Mouse (Mus musculus): ENCODE data around the gene Ss18l1.

The Ss18l1 gene

GRCm38 (mm10) chr2:180042256-180042857, at the start of gene Ss18l1, which contains the start of gene Psma7:
TSS of gene Ss18l1 (plus strand) at chr2:180042509.
TSS of gene Psma7 (minus strand) at chr2:180042433.
- peak; percentile 87 for ATAC-seq (ENCODE audit: insufficient number of reproducible peaks, low FRiP score, low TSS enrichment)

- ATAC-seq (ENCODE audit: insufficient number of reproducible peaks, low FRiP score, low TSS enrichment) = no peak
Measured at GRCm38 (mm10) chr2:179993071-179993470, 49.2 kb upstream of the Ss18l1 start.

- ATAC-seq (ENCODE audit: insufficient number of reproducible peaks, low FRiP score, low TSS enrichment) = no peak
Measured at GRCm38 (mm10) chr2:179998431-179998830, 43.9 kb upstream of the Ss18l1 start.

- ATAC-seq (ENCODE audit: insufficient number of reproducible peaks, low FRiP score, low TSS enrichment) = no peak
Measured at GRCm38 (mm10) chr2:180001635-180002034, 40.7 kb upstream of the Ss18l1 start.

- no peak for ATAC-seq (ENCODE audit: insufficient number of reproducible peaks, low FRiP score, low TSS enrichment)
Measured at GRCm38 (mm10) chr2:180005656-180006351, 36.5 kb upstream of the Ss18l1 start.

- ATAC-seq (ENCODE audit: insufficient number of reproducible peaks, low FRiP score, low TSS enrichment) = no peak
Measured at GRCm38 (mm10) chr2:180006352-180007017, 35.8 kb upstream of the Ss18l1 start.

GRCm38 (mm10) chr2:180010686-180011085, 31.6 kb upstream of the Ss18l1 start:
- ATAC-seq (ENCODE audit: insufficient number of reproducible peaks, low FRiP score, low TSS enrichment) = no peak

GRCm38 (mm10) chr2:180011370-180011769, 30.9 kb upstream of the Ss18l1 start:
- no peak for ATAC-seq (ENCODE audit: insufficient number of reproducible peaks, low FRiP score, low TSS enrichment)

GRCm38 (mm10) chr2:180013686-180014085, 28.6 kb upstream of the Ss18l1 start:
- ATAC-seq (ENCODE audit: insufficient number of reproducible peaks, low FRiP score, low TSS enrichment) = no peak

GRCm38 (mm10) chr2:180017632-180018031, 24.7 kb upstream of the Ss18l1 start:
- no peak for ATAC-seq (ENCODE audit: insufficient number of reproducible peaks, low FRiP score, low TSS enrichment)

GRCm38 (mm10) chr2:180018573-180018972, 23.7 kb upstream of the Ss18l1 start:
- ATAC-seq (ENCODE audit: insufficient number of reproducible peaks, low FRiP score, low TSS enrichment) = no peak

GRCm38 (mm10) chr2:180020091-180020661, 22.1 kb upstream of the Ss18l1 start:
- peak; percentile 49 for ATAC-seq (ENCODE audit: insufficient number of reproducible peaks, low FRiP score, low TSS enrichment)

GRCm38 (mm10) chr2:180020919-180021318, 21.4 kb upstream of the Ss18l1 start:
- ATAC-seq (ENCODE audit: insufficient number of reproducible peaks, low FRiP score, low TSS enrichment) = no peak

- no peak for ATAC-seq (ENCODE audit: insufficient number of reproducible peaks, low FRiP score, low TSS enrichment)
Measured at GRCm38 (mm10) chr2:180022751-180023150, 19.6 kb upstream of the Ss18l1 start.

GRCm38 (mm10) chr2:180024401-180025098, 17.8 kb upstream of the Ss18l1 start, which contains the start of gene Lsm14b:
TSS of gene Lsm14b (plus strand) at chr2:180024987.
- ATAC-seq (ENCODE audit: insufficient number of reproducible peaks, low FRiP score, low TSS enrichment) = peak; percentile 80

GRCm38 (mm10) chr2:180025135-180025860, 17.0 kb upstream of the Ss18l1 start:
- peak; percentile 23 for ATAC-seq (ENCODE audit: insufficient number of reproducible peaks, low FRiP score, low TSS enrichment)

GRCm38 (mm10) chr2:180025861-180026200, 16.5 kb upstream of the Ss18l1 start:
- ATAC-seq (ENCODE audit: insufficient number of reproducible peaks, low FRiP score, low TSS enrichment) = no peak

- no peak for ATAC-seq (ENCODE audit: insufficient number of reproducible peaks, low FRiP score, low TSS enrichment)
Measured at GRCm38 (mm10) chr2:180027768-180028167, 14.5 kb upstream of the Ss18l1 start.

GRCm38 (mm10) chr2:180031270-180031669, 11.0 kb upstream of the Ss18l1 start:
- no peak for ATAC-seq (ENCODE audit: insufficient number of reproducible peaks, low FRiP score, low TSS enrichment)

- no peak for ATAC-seq (ENCODE audit: insufficient number of reproducible peaks, low FRiP score, low TSS enrichment)
Measured at GRCm38 (mm10) chr2:180032925-180033324, 9.4 kb upstream of the Ss18l1 start.

Measured in cerebellum, adult (tissue).